8 mouse cellular contexts compared by ENCODE assay signal in genomic region chr2:6720753-6721459, GRCm38 (mm10).
A peak's percentile ranks its signal among the peaks of the same experiment; 100 is the strongest.
DNase-seq lines count a peak whose midpoint lies in the region; ATAC-seq and TF ChIP-seq lines count a peak whose summit lies in the region.

No protein-coding gene starts in this region.

- ATAC-seq in forebrain, embryonic 12.5 days (ENCODE audit: low FRiP score) = peak; percentile 82
- peak; percentile 60 for ATAC-seq in hindbrain, embryonic 15.5 days (ENCODE audit: low FRiP score, low read depth)
- ATAC-seq in liver, embryonic 14.5 days (ENCODE audit: insufficient read depth) = peak; percentile 41; the same call in 1 of the 2 replicates
- peak; percentile 84 for ATAC-seq in neural tube, embryonic 12.5 days (ENCODE audit: low FRiP score, low read depth)

- peak overlapping the region; percentile 46 for H3K4me3 ChIP-seq in brown adipose tissue, adult 24 weeks (ENCODE audit: insufficient read depth, low read depth, low read length)
- peak overlapping the region; percentile 41 for H3K4me3 ChIP-seq in forebrain, embryonic 12.5 days (replicated peaks)
- peak overlapping the region; percentile 39 for H3K4me3 ChIP-seq in hindbrain, embryonic 15.5 days
- peak overlapping the region; percentile 48 to 61 for H3K4me3 ChIP-seq in liver, embryonic 14.5 days (ENCODE audit: insufficient read depth in 1 of 2, low read depth in 2 of 2, low read length in 2 of 2)
- peak overlapping the region; percentile 39 for H3K4me3 ChIP-seq in neural tube, embryonic 12.5 days

- H3K9me3 ChIP-seq in forebrain, embryonic 12.5 days = no peaks in the 10 kb centered on the region
- H3K9me3 ChIP-seq in hindbrain, embryonic 15.5 days = no peaks in the 10 kb centered on the region
- no peaks in the 10 kb centered on the region for H3K9me3 ChIP-seq in liver, embryonic 14.5 days (ENCODE audit: control insufficient read depth, low read length)
- H3K9me3 ChIP-seq in neural tube, embryonic 12.5 days = no peaks in the 10 kb centered on the region

- peak; percentile 66 for DNase-seq in left cerebral cortex, postnatal 4 days
- no peak for DNase-seq in left cerebral cortex, postnatal 25 days (ENCODE audit: low spot score in 2 of 2)
- no peak for DNase-seq in liver, embryonic 14.5 days (ENCODE audit: low read depth in 3 of 3, low spot score in 3 of 3)
- DNase-seq in MN1 (ENCODE audit: low spot score) = no peak

- intact Hi-C loops in left cerebral cortex, postnatal 4 days (cut with DNase I) = no loop called here
- intact Hi-C loops in left cerebral cortex, postnatal 25 days (cut with DNase I) = loop anchor here (10.0 kb wide), 1 partner anchor 144 kb away; no protein-coding TSS in a partner anchor

- WGBS in forebrain, embryonic 12.5 days = 18% methylated on average over 11 of the region's 11 CpGs
- 22% methylated on average over 11 of the region's 11 CpGs for WGBS in hindbrain, embryonic 15.5 days
- 8% methylated on average over 11 of the region's 11 CpGs for WGBS in liver, embryonic 14.5 days (ENCODE audit: insufficient replicate concordance)
- 9% methylated on average over 11 of the region's 11 CpGs for WGBS in neural tube, embryonic 12.5 days

- no peak for TF ChIP-seq EP300 in liver, embryonic 14.5 days (IDR thresholded peaks at IDR 0.05; ENCODE audit: low read depth)

- H3K4me2 ChIP-seq in forebrain, embryonic 12.5 days = peak overlapping the region; percentile 84
- H3K4me2 ChIP-seq in hindbrain, embryonic 15.5 days = peak overlapping the region; percentile 67
- H3K4me2 ChIP-seq in liver, embryonic 14.5 days (ENCODE audit: low read depth) = peak overlapping the region; percentile 56
- H3K4me2 ChIP-seq in neural tube, embryonic 12.5 days (replicated peaks) = peak overlapping the region; percentile 71

- H3K27ac ChIP-seq in brown adipose tissue, adult 24 weeks (replicated peaks; ENCODE audit: low read depth, low read length) = peak overlapping the region; percentile 72
- peak overlapping the region; percentile 91 for H3K27ac ChIP-seq in forebrain, embryonic 12.5 days
- H3K27ac ChIP-seq in hindbrain, embryonic 15.5 days (replicated peaks) = peak overlapping the region; percentile 83
- no peak overlapping the region for H3K27ac ChIP-seq in liver, embryonic 14.5 days
- peak overlapping the region; percentile 13; the same call in 1 of the 2 replicates for H3K27ac ChIP-seq in neural tube, embryonic 12.5 days

- peaks cover under 1% of the 10 kb centered on the region for H3K4me1 ChIP-seq in brown adipose tissue, adult 24 weeks (ENCODE audit: control insufficient read depth, insufficient read depth, insufficient read length, low read length)
- peaks cover 25% of the 10 kb centered on the region for H3K4me1 ChIP-seq in forebrain, embryonic 12.5 days
- H3K4me1 ChIP-seq in hindbrain, embryonic 15.5 days (replicated peaks) = peaks cover 32% of the 10 kb centered on the region
- H3K4me1 ChIP-seq in liver, embryonic 14.5 days (replicated peaks; ENCODE audit: control insufficient read depth in 2 of 2, insufficient read depth in 2 of 2, low read length in 1 of 2) = peaks cover 0 to 4% of the 10 kb centered on the region in 2 experiments; a peak in 1 of 4 replicates
- peaks cover 16% of the 10 kb centered on the region for H3K4me1 ChIP-seq in neural tube, embryonic 12.5 days

- TF ChIP-seq CTCF in liver, embryonic 14.5 days (IDR thresholded peaks at IDR 0.05; ENCODE audit: low read depth) = no peak

- no peaks in the 10 kb centered on the region for H3K27me3 ChIP-seq in forebrain, embryonic 12.5 days
- H3K27me3 ChIP-seq in hindbrain, embryonic 15.5 days = no peaks in the 10 kb centered on the region
- no peaks in the 10 kb centered on the region for H3K27me3 ChIP-seq in liver, embryonic 14.5 days (ENCODE audit: control insufficient read depth, insufficient read depth, low read length)
- no peaks in the 10 kb centered on the region for H3K27me3 ChIP-seq in neural tube, embryonic 12.5 days (replicated peaks)

- peak overlapping the region; percentile 61 for H3K9ac ChIP-seq in forebrain, embryonic 12.5 days
- peak overlapping the region; percentile 46 for H3K9ac ChIP-seq in hindbrain, embryonic 15.5 days
- H3K9ac ChIP-seq in liver, embryonic 14.5 days (replicated peaks) = 0 out of 2 replicates have a peak overlapping the region, but pooled peaks have one; percentile 20
- peak overlapping the region; percentile 38 for H3K9ac ChIP-seq in neural tube, embryonic 12.5 days

- H3K36me3 ChIP-seq in forebrain, embryonic 12.5 days (replicated peaks) = no peaks in the 10 kb centered on the region
- peaks cover 6% of the 10 kb centered on the region; the same call in 1 of the 2 replicates for H3K36me3 ChIP-seq in hindbrain, embryonic 15.5 days
- H3K36me3 ChIP-seq in liver, embryonic 14.5 days (replicated peaks; ENCODE audit: control insufficient read depth, insufficient read depth, low read depth) = no peaks in the 10 kb centered on the region
- no peaks in the 10 kb centered on the region for H3K36me3 ChIP-seq in neural tube, embryonic 12.5 days
